27 mouse cellular contexts compared by ENCODE assay signal in the genomic region with DNA sequence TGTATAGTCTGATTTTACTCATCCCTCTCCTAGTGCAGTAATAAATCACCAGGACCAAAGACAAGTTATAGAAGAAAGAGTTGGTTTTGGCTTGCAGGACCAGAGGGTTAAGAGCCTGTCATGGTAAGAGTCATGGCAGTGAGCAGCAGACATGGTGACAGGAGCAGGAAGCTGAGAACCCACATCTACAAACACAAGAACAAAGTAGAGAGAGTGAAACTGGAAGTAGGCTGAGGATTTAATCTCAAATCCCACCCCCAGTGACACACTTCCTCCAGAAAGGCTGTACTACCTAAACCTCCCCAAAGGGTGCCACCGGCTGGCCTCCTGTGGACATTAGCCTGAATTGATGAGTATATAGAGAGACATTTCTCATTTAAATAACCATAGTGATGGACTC. TPM values are rescaled to one million over a fixed set of nuclear protein-coding genes. Genes with fewer than 3 reads are reported as not detected.
DNase-seq lines count a peak whose midpoint lies in the region; ATAC-seq lines count a peak whose summit lies in the region.
"Had no signal": no experiment of that assay in that cellular context is flagged by ENCODE, and none has a peak within 500 bp of the region (broad histone marks: within the 10 kb centered on the region; RNA-seq: fewer than 3 reads in every experiment).

No protein-coding gene starts in this region.

- 96% methylated on average over 1 of the region's 1 CpGs for WGBS in limb, embryonic 13.5 days

- H3K9ac ChIP-seq in limb, embryonic 13.5 days: no peak overlapping the region
- H3K9ac ChIP-seq: embryonic facial prominence, embryonic 13.5 days; forebrain, embryonic 13.5 days; hindbrain, embryonic 13.5 days; intestine, embryonic 15.5 days had no signal

- H3K27ac ChIP-seq in limb, embryonic 13.5 days: peak overlapping the region; percentile 40; the same call in 1 of the 2 replicates
- H3K27ac ChIP-seq: embryonic facial prominence, embryonic 10.5 days; embryonic facial prominence, embryonic 13.5 days; forebrain, embryonic 10.5 days; forebrain, embryonic 13.5 days; hindbrain, embryonic 10.5 days; hindbrain, embryonic 13.5 days; intestine, embryonic 15.5 days had no signal

- peak; percentile 20 for DNase-seq in 3T3-L1 (ENCODE audit: low read depth, low spot score)
- DNase-seq in testis, postnatal 10 days (ENCODE audit: low spot score): no peak
- DNase-seq in adrenal gland, adult 18-20 months (ENCODE audit: low spot score in 2 of 2): no peak
- no peak for DNase-seq in cerebellum, adult 11 months
- DNase-seq: adrenal gland, postnatal 10 days; adrenal gland, postnatal 36 days; cerebellum, adult 2 months; cerebellum, adult 9-11 months; cerebellum, postnatal 25 days; embryo, embryonic 11 days; gastrocnemius, postnatal 10 days; gastrocnemius, postnatal 36 days; heart, adult 11 months; heart, postnatal 36 days had no signal

- no peak overlapping the region for H3K4me2 ChIP-seq in limb, embryonic 13.5 days (replicated peaks)
- H3K4me2 ChIP-seq: embryonic facial prominence, embryonic 13.5 days; forebrain, embryonic 13.5 days; heart, embryonic 11.5 days; hindbrain, embryonic 13.5 days; intestine, embryonic 15.5 days had no signal

- H3K9me3 ChIP-seq in limb, embryonic 13.5 days: no peaks in the 10 kb centered on the region
- H3K9me3 ChIP-seq: embryonic facial prominence, embryonic 10.5 days; embryonic facial prominence, embryonic 13.5 days; forebrain, embryonic 10.5 days; forebrain, embryonic 13.5 days; hindbrain, embryonic 10.5 days; hindbrain, embryonic 13.5 days; intestine, embryonic 15.5 days had no signal

- no peak overlapping the region for H3K4me3 ChIP-seq in limb, embryonic 13.5 days
- H3K4me3 ChIP-seq: embryonic facial prominence, embryonic 10.5 days; embryonic facial prominence, embryonic 13.5 days; forebrain, embryonic 10.5 days; forebrain, embryonic 13.5 days; hindbrain, embryonic 10.5 days; hindbrain, embryonic 13.5 days; intestine, embryonic 15.5 days had no signal

- H3K27me3 ChIP-seq in limb, embryonic 13.5 days: no peaks in the 10 kb centered on the region
- H3K27me3 ChIP-seq: embryonic facial prominence, embryonic 13.5 days; forebrain, embryonic 13.5 days; hindbrain, embryonic 13.5 days; intestine, embryonic 15.5 days had no signal

- H3K36me3 ChIP-seq in limb, embryonic 13.5 days: no peaks in the 10 kb centered on the region
- H3K36me3 ChIP-seq: embryonic facial prominence, embryonic 10.5 days; embryonic facial prominence, embryonic 13.5 days; forebrain, embryonic 10.5 days; hindbrain, embryonic 10.5 days; hindbrain, embryonic 13.5 days; intestine, embryonic 15.5 days had no signal

- ATAC-seq in common myeloid progenitor, adult 5-6 weeks (replicated peaks; ENCODE audit: low read depth, poor library complexity, severe bottlenecking): peak; percentile 51
- ATAC-seq in limb, embryonic 13.5 days (ENCODE audit: low FRiP score, low read depth): no peak
- ATAC-seq: activated CD4-positive, CD25-positive, alpha-beta regulatory T cell, adult 4 months; forebrain, embryonic 13.5 days; forebrain, embryonic 16.5 days; hindbrain, embryonic 16.5 days; intestine, embryonic 15.5 days had no signal

- H3K4me1 ChIP-seq in limb, embryonic 13.5 days: peaks cover 32% of the 10 kb centered on the region
- H3K4me1 ChIP-seq: embryonic facial prominence, embryonic 10.5 days; forebrain, embryonic 10.5 days; forebrain, embryonic 13.5 days; hindbrain, embryonic 10.5 days; hindbrain, embryonic 13.5 days; intestine, embryonic 15.5 days had no signal

RNA-seq across cellular contexts. Expression of gene Enpp5, which starts 17.8 kb away (rescaled TPM):
- total RNA-seq in common myeloid progenitor, adult 5-6 weeks (2017): 13.1 TPM in 2 replicates
- 19.0 and 20.9 TPM in 2 replicates for polyA plus RNA-seq in limb, embryonic 13.5 days (2015; fragmentation: Nextera tagmentation; extraction: Ambion mirVana)
- 10 to 100 TPM; 63.8 to 76.2 TPM for total RNA-seq in adrenal gland, adult 18-20 months (2021)

RNA-seq across cellular contexts. Expression of gene Enpp4, which starts 44.8 kb away (rescaled TPM):
- total RNA-seq in common myeloid progenitor, adult 5-6 weeks (2017): 14.4 and 19.3 TPM in 2 replicates
- polyA plus RNA-seq in limb, embryonic 13.5 days (2015; fragmentation: Nextera tagmentation; extraction: Ambion mirVana): 5.4 TPM in 2 replicates
- total RNA-seq in adrenal gland, adult 18-20 months (2021): 10 to 100 TPM; 12.1 to 13.0 TPM
